Mouse (Mus musculus) hindbrain, embryonic 12.5 days (tissue): Measurements from ENCODE around the gene Col8a2. TPM values are rescaled to one million over a fixed set of nuclear protein-coding genes. Genes with fewer than 3 reads are reported as not detected.
A peak's percentile ranks its signal among the peaks of the same experiment; 100 is the strongest.

Experiments used
- ATAC-seq: fragments of 200-750 bp; cut with Nextera tagmentation; 2 replicates; pipeline ENCODE4 v1.8.0; 2017; ENCODE audit warnings: moderate TSS enrichment; ENCODE audit not compliant: low FRiP score
- H3K27ac ChIP-seq: fragments of 300-500 bp; sonication (generic); 2 replicates; pipeline ENCODE4 v1.5.1; 2016; ENCODE audit warnings: mild to moderate bottlenecking
- H3K27me3 ChIP-seq: fragments of 300-500 bp; sonication (generic); 2 replicates; pipeline ENCODE4 v1.6.1; 2016; ENCODE audit warnings: mild to moderate bottlenecking
- H3K36me3 ChIP-seq: fragments of 300-500 bp; sonication (generic); 2 replicates; pipeline ENCODE4 v1.6.1; 2016; ENCODE audit warnings: mild to moderate bottlenecking
- H3K4me1 ChIP-seq: fragments of 300-500 bp; sonication (generic); 2 replicates; pipeline ENCODE4 v1.6.1; 2016
- H3K4me2 ChIP-seq: fragments of 300-500 bp; sonication (generic); replicated peaks from 2 replicates; pipeline ENCODE4 v1.6.1; 2016; ENCODE audit warnings: mild to moderate bottlenecking
- H3K4me3 ChIP-seq: fragments of 300-500 bp; sonication (generic); 2 replicates; pipeline ENCODE4 v1.5.1; 2016; ENCODE audit warnings: mild to moderate bottlenecking
- H3K9ac ChIP-seq: fragments of 300-500 bp; sonication (generic); 2 replicates; pipeline ENCODE4 v1.6.1; 2016; ENCODE audit warnings: mild to moderate bottlenecking, moderate library complexity
- H3K9me3 ChIP-seq: fragments of 300-500 bp; sonication (generic); replicated peaks from 2 replicates; pipeline ENCODE4 v1.6.1; 2016; ENCODE audit warnings: mild to moderate bottlenecking
- WGBS: fragments of 180-500 bp; shearing (Covaris S2); methylation state at CpG from one replicate; pipeline ENCODE4 v1.1.7; 2016; 5-methylcytosine and 5-hydroxymethylcytosine counted together
- polyA plus RNA-seq: library from polyadenylated mRNA; unstranded; fragments of >200 nt; fragmentation: Nextera tagmentation; extraction: Ambion mirVana; gene quantifications from 2 replicates; pipeline ENCODE4 v1.2.1, GENCODE M21; 2016

Col8a2 gene
- polyA plus RNA-seq, 1 experiment from 2014 or later, result 50.1 TPM

GRCm38 (mm10) chr4:126254315-126255112 lies 32.1 kb upstream of the Col8a2 start:
- H3K27ac ChIP-seq, result peak overlapping the region; percentile 96
- no peaks in the 10 kb centered on the region for H3K9me3 ChIP-seq
- peak; percentile 10; the same call in 1 of the 2 replicates for ATAC-seq
- H3K36me3 ChIP-seq, result peaks cover 9% of the 10 kb centered on the region; the same call in 1 of the 2 replicates
- peaks cover 76% of the 10 kb centered on the region for H3K4me1 ChIP-seq
- H3K9ac ChIP-seq, result peak overlapping the region; percentile 92
- peak overlapping the region; percentile 99 for H3K4me2 ChIP-seq
- 17% methylated on average over 9 of the region's 9 CpGs for WGBS
- H3K4me3 ChIP-seq, result peak overlapping the region; percentile 82
- no peaks in the 10 kb centered on the region for H3K27me3 ChIP-seq

- peaks cover 77% of the 10 kb centered on the region for H3K4me1 ChIP-seq
- H3K4me3 ChIP-seq, result peak overlapping the region; percentile 82
- H3K4me2 ChIP-seq, result peak overlapping the region; percentile 99
- H3K9ac ChIP-seq, result peak overlapping the region; percentile 92
- peak; percentile 36 for ATAC-seq
- peaks cover 8% of the 10 kb centered on the region; the same call in 1 of the 2 replicates for H3K36me3 ChIP-seq
- no peaks in the 10 kb centered on the region for H3K9me3 ChIP-seq
- peak overlapping the region; percentile 96 for H3K27ac ChIP-seq
- no peaks in the 10 kb centered on the region for H3K27me3 ChIP-seq
- WGBS, result 1% methylated on average over 46 of the region's 50 CpGs
These were observed 31.2 kb upstream of the Col8a2 start for GRCm38 (mm10) chr4:126255113-126256001.

- WGBS, result under 1% methylated on average over 57 of the region's 59 CpGs
- H3K27me3 ChIP-seq, result no peaks in the 10 kb centered on the region
- H3K4me2 ChIP-seq, result peak within 1 kb of the TSS; percentile 99
- H3K9me3 ChIP-seq, result no peaks in the 10 kb centered on the region
- H3K36me3 ChIP-seq, result peaks cover 4% of the 10 kb centered on the region; the same call in 1 of the 2 replicates
- H3K4me3 ChIP-seq, result peak within 1 kb of the TSS; percentile 82
- peak within 1 kb of the TSS; percentile 92 for H3K9ac ChIP-seq
- ATAC-seq, result peak; percentile 84
- H3K27ac ChIP-seq, result peak within 1 kb of the TSS; percentile 96
- peaks cover 77% of the 10 kb centered on the region for H3K4me1 ChIP-seq
These were observed 30.3 kb upstream of the Col8a2 start, which contains the start of gene Map7d1 for GRCm38 (mm10) chr4:126256131-126256791. TSS of gene Map7d1 (minus strand) at chr4:126256343.

GRCm38 (mm10) chr4:126256967-126257881 lies 29.4 kb upstream of the Col8a2 start:
- Histone ChIP-seq H3K4me3 (peak overlapping the region; percentile 82), H3K36me3 (peaks cover 4% of the 10 kb centered on the region; the same call in 1 of the 2 replicates), H3K4me1 (peaks cover 74% of the 10 kb centered on the region), H3K9me3 (no peaks in the 10 kb centered on the region), H3K9ac (peak overlapping the region; percentile 92), H3K27ac (peak overlapping the region; percentile 96), H3K27me3 (no peaks in the 10 kb centered on the region), H3K4me2 (peak overlapping the region; percentile 99)
- ATAC-seq, result no peak
- 2% methylated on average over 26 of the region's 26 CpGs for WGBS

- WGBS, result 22% methylated on average over 3 of the region's 3 CpGs
- H3K4me2 ChIP-seq, result 0 out of 2 replicates have a peak overlapping the region, but pooled peaks have one; percentile 29
- H3K36me3 ChIP-seq, result no peaks in the 10 kb centered on the region
- H3K27ac ChIP-seq, result peak overlapping the region; percentile 80
- ATAC-seq, result no peak
- H3K9me3 ChIP-seq, result no peaks in the 10 kb centered on the region
- H3K4me3 ChIP-seq, result no peak overlapping the region
- no peak overlapping the region; the same call in 1 of the 2 replicates for H3K9ac ChIP-seq
- H3K4me1 ChIP-seq, result peaks cover 66% of the 10 kb centered on the region
- no peaks in the 10 kb centered on the region for H3K27me3 ChIP-seq
These were observed 27.5 kb upstream of the Col8a2 start for GRCm38 (mm10) chr4:126259063-126259462.

- H3K9me3 ChIP-seq, result no peaks in the 10 kb centered on the region
- H3K4me1 ChIP-seq, result peaks cover 60% of the 10 kb centered on the region
- 0 out of 2 replicates have a peak overlapping the region, but pooled peaks have one; percentile 0 for H3K4me3 ChIP-seq
- peak overlapping the region; percentile 27; the same call in 1 of the 2 replicates for H3K9ac ChIP-seq
- ATAC-seq, result no peak
- no peaks in the 10 kb centered on the region for H3K36me3 ChIP-seq
- H3K27me3 ChIP-seq, result no peaks in the 10 kb centered on the region
- peak overlapping the region; percentile 80 for H3K27ac ChIP-seq
- 1% methylated on average over 15 of the region's 15 CpGs for WGBS
- H3K4me2 ChIP-seq, result peak overlapping the region; percentile 29
These were observed 27.0 kb upstream of the Col8a2 start for GRCm38 (mm10) chr4:126259523-126260160.

DNA sequence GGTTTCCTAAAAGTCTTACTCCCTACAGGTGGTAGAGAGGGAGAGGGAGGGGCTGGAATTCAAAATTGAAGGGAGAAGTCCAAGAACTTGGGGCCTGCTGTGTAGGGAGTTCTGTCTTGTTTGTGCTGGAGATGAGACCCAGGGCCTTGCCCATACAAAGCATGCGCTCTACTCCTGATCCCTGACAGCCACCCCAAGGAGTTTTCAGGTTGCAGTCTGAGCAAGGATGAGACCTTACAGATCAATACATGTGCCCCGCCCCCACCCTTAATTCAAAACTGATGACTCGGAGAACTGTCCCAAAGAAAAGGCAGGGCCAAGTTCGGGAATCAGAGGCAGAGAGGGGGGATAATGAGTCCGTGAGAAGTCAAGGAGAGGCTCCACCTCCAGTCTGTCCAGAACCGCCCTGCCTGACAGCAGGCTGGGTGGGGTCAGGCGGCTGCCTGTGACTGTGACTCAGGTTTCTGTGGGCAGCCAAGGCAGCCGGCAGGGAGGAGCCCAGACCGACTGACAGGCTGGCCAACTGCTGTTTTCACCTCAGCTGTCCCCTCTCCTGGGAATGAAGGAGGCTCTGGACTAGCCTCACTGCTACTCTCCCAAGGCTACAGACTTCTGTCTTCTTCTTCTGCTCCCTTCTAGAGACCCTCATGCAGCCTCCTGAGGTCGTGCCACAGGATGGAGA lies 25.9 kb upstream of the Col8a2 start:
- Histone ChIP-seq H3K27me3 (no peaks in the 10 kb centered on the region), H3K36me3 (no peaks in the 10 kb centered on the region), H3K9ac (peak overlapping the region; percentile 32; the same call in 1 of the 2 replicates), H3K27ac (peak overlapping the region; percentile 80), H3K4me3 (no peak overlapping the region), H3K9me3 (no peaks in the 10 kb centered on the region), H3K4me2 (peak overlapping the region; percentile 25; the same call in 1 of the 2 replicates), H3K4me1 (peaks cover 57% of the 10 kb centered on the region)
- ATAC-seq, result no peak
- WGBS, result 4% methylated on average over 10 of the region's 10 CpGs

DNA sequence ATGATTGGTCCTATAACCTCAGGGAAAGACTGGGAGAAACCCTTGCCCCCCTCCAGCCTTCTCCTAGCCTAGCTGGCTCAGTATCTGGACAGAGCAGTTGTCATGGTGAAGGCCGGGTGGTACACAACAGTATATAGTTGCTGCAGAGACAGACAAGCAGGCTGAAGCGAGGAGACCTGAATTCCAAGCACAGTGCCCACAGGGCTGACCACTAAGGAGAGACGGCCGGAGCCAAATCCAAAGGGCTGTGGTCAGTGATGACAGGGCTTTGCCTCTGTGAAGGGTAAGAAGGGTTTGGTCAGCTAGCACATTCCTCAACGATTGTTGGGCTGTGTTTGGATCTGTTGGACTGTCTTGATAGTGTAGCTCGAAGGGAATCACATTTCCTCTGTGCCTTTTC lies 25.3 kb upstream of the Col8a2 start:
- Histone ChIP-seq H3K9me3 (no peaks in the 10 kb centered on the region), H3K9ac (peak overlapping the region; percentile 32; the same call in 1 of the 2 replicates), H3K27ac (peak overlapping the region; percentile 80), H3K27me3 (no peaks in the 10 kb centered on the region), H3K4me3 (no peak overlapping the region), H3K4me2 (peak overlapping the region; percentile 25; the same call in 1 of the 2 replicates), H3K36me3 (no peaks in the 10 kb centered on the region), H3K4me1 (peaks cover 57% of the 10 kb centered on the region)
- no peak for ATAC-seq
- 68% methylated on average over 6 of the region's 6 CpGs for WGBS

GRCm38 (mm10) chr4:126261675-126262074 lies 24.9 kb upstream of the Col8a2 start:
- Histone ChIP-seq H3K27me3 (no peaks in the 10 kb centered on the region), H3K9me3 (no peaks in the 10 kb centered on the region), H3K4me3 (peak overlapping the region; percentile 66; the same call in 1 of the 2 replicates), H3K4me2 (peak overlapping the region; percentile 83; the same call in 1 of the 2 replicates), H3K9ac (no peak overlapping the region), H3K36me3 (no peaks in the 10 kb centered on the region), H3K4me1 (peaks cover 57% of the 10 kb centered on the region), H3K27ac (peak overlapping the region; percentile 80; the same call in 1 of the 2 replicates)
- ATAC-seq, result 0 out of 2 replicates have a peak, but pooled peaks have one; percentile 1
- 54% methylated on average over 7 of the region's 7 CpGs for WGBS
